8 mouse cellular contexts compared by ENCODE assay signal in genomic region chr15:99253175-99253479, GRCm38 (mm10). TPM values are rescaled to one million over a fixed set of nuclear protein-coding genes. Genes with fewer than 3 reads are reported as not detected.
DNase-seq lines count a peak whose midpoint lies in the region; ATAC-seq and TF ChIP-seq lines count a peak whose summit lies in the region.
"Not testable (repeated sequence)": the region's sequence is repeated elsewhere in the genome, so short reads cannot be mapped to it uniquely, and the experiment has no call there.

No protein-coding gene starts in this region.

- not testable (repeated sequence) for H3K9ac ChIP-seq in hindbrain, embryonic 13.5 days; kidney, embryonic 15.5 days; liver, embryonic 12.5 days; neural tube, embryonic 11.5 days (ENCODE audit: low read length)

- peak overlapping the region; percentile 93 for H3K4me3 ChIP-seq in E14TG2a.4 (replicated peaks; ENCODE audit: low read length)
- peak overlapping the region; percentile 75 for H3K4me3 ChIP-seq in embryonic fibroblast, embryonic 13.5 days (ENCODE audit: insufficient read depth, low read length)
- H3K4me3 ChIP-seq in heart, embryonic 10.5 days; liver, embryonic 12.5 days: not testable (repeated sequence)
- peak overlapping the region; percentile 59 for H3K4me3 ChIP-seq in hindbrain, embryonic 13.5 days
- H3K4me3 ChIP-seq in kidney, embryonic 15.5 days (replicated peaks): peak overlapping the region; percentile 75
- peak overlapping the region; percentile 53 for H3K4me3 ChIP-seq in megakaryocyte, embryonic 14.5 days (replicated peaks)
- H3K4me3 ChIP-seq in neural tube, embryonic 11.5 days (ENCODE audit: low read depth, low read length): 0 out of 2 replicates have a peak overlapping the region, but pooled peaks have one; percentile 47

- DNase-seq in heart, embryonic 10.5 days (ENCODE audit: low spot score); neural tube, embryonic 11.5 days (ENCODE audit: low spot score): not testable (repeated sequence)

- not testable (repeated sequence) for H3K9me3 ChIP-seq in E14TG2a.4 (ENCODE audit: low read length); heart, embryonic 10.5 days; hindbrain, embryonic 13.5 days; kidney, embryonic 15.5 days (replicated peaks); liver, embryonic 12.5 days (replicated peaks); megakaryocyte, embryonic 14.5 days; neural tube, embryonic 11.5 days (ENCODE audit: control insufficient read depth, low read length)

- not testable (repeated sequence) for TF ChIP-seq POLR2A in embryonic fibroblast, embryonic 13.5 days (IDR thresholded peaks at IDR 0.05; ENCODE audit: low read depth, low read length)

- not testable (repeated sequence) for TF ChIP-seq CTCF in E14TG2a.4 (conservative IDR thresholded peaks at IDR 0.05; ENCODE audit: low read length); embryonic fibroblast, embryonic 13.5 days (IDR thresholded peaks at IDR 0.05; ENCODE audit: borderline replicate concordance, insufficient read depth, low read length)

- H3K4me2 ChIP-seq in hindbrain, embryonic 13.5 days: peak overlapping the region; percentile 84
- H3K4me2 ChIP-seq in kidney, embryonic 15.5 days: peak overlapping the region; percentile 80
- peak overlapping the region; percentile 87 for H3K4me2 ChIP-seq in liver, embryonic 12.5 days
- H3K4me2 ChIP-seq in neural tube, embryonic 11.5 days (ENCODE audit: low read depth): peak overlapping the region; percentile 94

- H3K36me3 ChIP-seq in E14TG2a.4 (ENCODE audit: insufficient read depth, low read length): peaks cover 27% of the 10 kb centered on the region
- H3K36me3 ChIP-seq in heart, embryonic 10.5 days: peaks cover 18% of the 10 kb centered on the region
- peaks cover 17% of the 10 kb centered on the region for H3K36me3 ChIP-seq in hindbrain, embryonic 13.5 days
- peaks cover 12% of the 10 kb centered on the region for H3K36me3 ChIP-seq in kidney, embryonic 15.5 days
- peaks cover 21% of the 10 kb centered on the region for H3K36me3 ChIP-seq in liver, embryonic 12.5 days
- H3K36me3 ChIP-seq in megakaryocyte, embryonic 14.5 days (replicated peaks; ENCODE audit: low read length): peaks cover 28% of the 10 kb centered on the region
- H3K36me3 ChIP-seq in neural tube, embryonic 11.5 days (ENCODE audit: control insufficient read depth, insufficient read depth, low read length): not testable (repeated sequence)

- H3K27ac ChIP-seq in embryonic fibroblast, embryonic 13.5 days (ENCODE audit: insufficient read depth, low read length): peak overlapping the region; percentile 96; the same call in 1 of the 2 replicates
- peak overlapping the region; percentile 60; the same call in 1 of the 2 replicates for H3K27ac ChIP-seq in heart, embryonic 10.5 days
- H3K27ac ChIP-seq in hindbrain, embryonic 13.5 days; liver, embryonic 12.5 days; neural tube, embryonic 11.5 days (ENCODE audit: low read depth, low read length): not testable (repeated sequence)
- H3K27ac ChIP-seq in kidney, embryonic 15.5 days: peak overlapping the region; percentile 99

- not testable (repeated sequence) for H3K27me3 ChIP-seq in E14TG2a.4 (ENCODE audit: insufficient read depth, low read length); heart, embryonic 10.5 days (ENCODE audit: insufficient read depth, poor library complexity, severe bottlenecking); hindbrain, embryonic 13.5 days; kidney, embryonic 15.5 days; liver, embryonic 12.5 days (replicated peaks); megakaryocyte, embryonic 14.5 days (replicated peaks); neural tube, embryonic 11.5 days (ENCODE audit: control insufficient read depth, insufficient read depth, low read length)

- ATAC-seq in hindbrain, embryonic 13.5 days (ENCODE audit: low FRiP score); kidney, embryonic 15.5 days (replicated peaks; ENCODE audit: low FRiP score); liver, embryonic 12.5 days; neural tube, embryonic 11.5 days (ENCODE audit: insufficient read depth, low FRiP score, low TSS enrichment): not testable (repeated sequence)

- WGBS in heart, embryonic 10.5 days: 50% methylated on average over 2 of the region's 2 CpGs
- WGBS in hindbrain, embryonic 13.5 days: 45% methylated on average over 2 of the region's 2 CpGs
- WGBS in kidney, embryonic 15.5 days: 39% methylated on average over 2 of the region's 2 CpGs
- WGBS in liver, embryonic 12.5 days (ENCODE audit: insufficient replicate concordance): 36% methylated on average over 2 of the region's 2 CpGs
- 47% methylated on average over 2 of the region's 2 CpGs for WGBS in neural tube, embryonic 11.5 days

- H3K4me1 ChIP-seq in E14TG2a.4 (replicated peaks; ENCODE audit: low read depth, low read length): peaks cover 84% of the 10 kb centered on the region
- H3K4me1 ChIP-seq in embryonic fibroblast, embryonic 13.5 days (ENCODE audit: control insufficient read depth, insufficient read depth, low read length); neural tube, embryonic 11.5 days (ENCODE audit: control insufficient read depth, insufficient read depth, low read length): not testable (repeated sequence)
- peaks cover 45% of the 10 kb centered on the region for H3K4me1 ChIP-seq in heart, embryonic 10.5 days
- H3K4me1 ChIP-seq in hindbrain, embryonic 13.5 days (replicated peaks): peaks cover 30% of the 10 kb centered on the region
- H3K4me1 ChIP-seq in kidney, embryonic 15.5 days: peaks cover 55% of the 10 kb centered on the region
- peaks cover 42% of the 10 kb centered on the region for H3K4me1 ChIP-seq in liver, embryonic 12.5 days
- peaks cover 34% of the 10 kb centered on the region for H3K4me1 ChIP-seq in megakaryocyte, embryonic 14.5 days

RNA-seq across cellular contexts. Expression of gene Mcrs1, which starts 1.4 kb away (rescaled TPM):
- polyA plus RNA-seq in embryonic fibroblast, embryonic 13.5 days (2011; ENCODE audit: insufficient read length, low read depth, missing spikeins): 24.7 and 37.2 TPM in 2 replicates
- polyA plus RNA-seq in heart, embryonic 10.5 days (2016; fragmentation: Nextera tagmentation; extraction: Ambion mirVana): 174 and 196 TPM in 2 replicates
- 195 and 208 TPM in 2 replicates for polyA plus RNA-seq in hindbrain, embryonic 13.5 days (2015; fragmentation: Nextera tagmentation; extraction: Ambion mirVana)
- polyA plus RNA-seq in kidney, embryonic 15.5 days (2015; fragmentation: Nextera tagmentation; extraction: Ambion mirVana): 149 and 172 TPM in 2 replicates
- 71.8 and 77.0 TPM in 2 replicates for polyA plus RNA-seq in liver, embryonic 12.5 days (2016; fragmentation: Nextera tagmentation; extraction: Ambion mirVana)
- 24.2 and 57.0 TPM in 2 replicates for polyA plus RNA-seq in megakaryocyte, embryonic 14.5 days (2012; ENCODE audit: insufficient read depth, low replicate concordance)
- 188 and 193 TPM in 2 replicates for polyA plus RNA-seq in neural tube, embryonic 11.5 days (2014; fragmentation: Nextera tagmentation; extraction: Ambion mirVana)

RNA-seq across cellular contexts. Expression of gene Kcnh3, which starts 28.5 kb away (rescaled TPM):
- 0.40 TPM in 1 of 2 replicates, not detected in the other for polyA plus RNA-seq in embryonic fibroblast, embryonic 13.5 days (2011; ENCODE audit: insufficient read length, low read depth, missing spikeins)
- 0.27 and 0.28 TPM in 2 replicates for polyA plus RNA-seq in heart, embryonic 10.5 days (2016; fragmentation: Nextera tagmentation; extraction: Ambion mirVana)
- polyA plus RNA-seq in hindbrain, embryonic 13.5 days (2015; fragmentation: Nextera tagmentation; extraction: Ambion mirVana): 0.52 and 0.91 TPM in 2 replicates
- 0.44 and 0.51 TPM in 2 replicates for polyA plus RNA-seq in kidney, embryonic 15.5 days (2015; fragmentation: Nextera tagmentation; extraction: Ambion mirVana)
- polyA plus RNA-seq in liver, embryonic 12.5 days (2016; fragmentation: Nextera tagmentation; extraction: Ambion mirVana): 0.10 TPM in 1 of 2 replicates, not detected in the other
- polyA plus RNA-seq in megakaryocyte, embryonic 14.5 days (2012; ENCODE audit: insufficient read depth, low replicate concordance): not detected in 2 replicates
- 0.44 and 0.70 TPM in 2 replicates for polyA plus RNA-seq in neural tube, embryonic 11.5 days (2014; fragmentation: Nextera tagmentation; extraction: Ambion mirVana)

RNA-seq across cellular contexts. Expression of gene Prpf40b, which starts 41.8 kb away (rescaled TPM):
- 24.4 and 25.7 TPM in 2 replicates for polyA plus RNA-seq in embryonic fibroblast, embryonic 13.5 days (2011; ENCODE audit: insufficient read length, low read depth, missing spikeins)
- polyA plus RNA-seq in heart, embryonic 10.5 days (2016; fragmentation: Nextera tagmentation; extraction: Ambion mirVana): 40.0 and 54.7 TPM in 2 replicates
- polyA plus RNA-seq in hindbrain, embryonic 13.5 days (2015; fragmentation: Nextera tagmentation; extraction: Ambion mirVana): 116 and 124 TPM in 2 replicates
- polyA plus RNA-seq in kidney, embryonic 15.5 days (2015; fragmentation: Nextera tagmentation; extraction: Ambion mirVana): 56.4 and 66.5 TPM in 2 replicates
- polyA plus RNA-seq in liver, embryonic 12.5 days (2016; fragmentation: Nextera tagmentation; extraction: Ambion mirVana): 13.8 and 15.5 TPM in 2 replicates
- 14.7 and 16.8 TPM in 2 replicates for polyA plus RNA-seq in megakaryocyte, embryonic 14.5 days (2012; ENCODE audit: insufficient read depth, low replicate concordance)
- 50.4 and 55.8 TPM in 2 replicates for polyA plus RNA-seq in neural tube, embryonic 11.5 days (2014; fragmentation: Nextera tagmentation; extraction: Ambion mirVana)

RNA-seq across cellular contexts. Expression of gene Fam186b, which starts 42.6 kb away (rescaled TPM):
- not detected in 2 replicates for polyA plus RNA-seq in embryonic fibroblast, embryonic 13.5 days (2011; ENCODE audit: insufficient read length, low read depth, missing spikeins)
- polyA plus RNA-seq in heart, embryonic 10.5 days (2016; fragmentation: Nextera tagmentation; extraction: Ambion mirVana): 0.19 and 0.37 TPM in 2 replicates
- 0.47 and 0.69 TPM in 2 replicates for polyA plus RNA-seq in hindbrain, embryonic 13.5 days (2015; fragmentation: Nextera tagmentation; extraction: Ambion mirVana)
- polyA plus RNA-seq in kidney, embryonic 15.5 days (2015; fragmentation: Nextera tagmentation; extraction: Ambion mirVana): 0.21 and 0.43 TPM in 2 replicates
- polyA plus RNA-seq in liver, embryonic 12.5 days (2016; fragmentation: Nextera tagmentation; extraction: Ambion mirVana): 0.06 TPM in 2 replicates
- not detected in 2 replicates for polyA plus RNA-seq in megakaryocyte, embryonic 14.5 days (2012; ENCODE audit: insufficient read depth, low replicate concordance)
- 0.07 TPM in 1 of 2 replicates, not detected in the other for polyA plus RNA-seq in neural tube, embryonic 11.5 days (2014; fragmentation: Nextera tagmentation; extraction: Ambion mirVana)
